ENCODE assay signal across 16 mouse cellular contexts in the genomic region with DNA sequence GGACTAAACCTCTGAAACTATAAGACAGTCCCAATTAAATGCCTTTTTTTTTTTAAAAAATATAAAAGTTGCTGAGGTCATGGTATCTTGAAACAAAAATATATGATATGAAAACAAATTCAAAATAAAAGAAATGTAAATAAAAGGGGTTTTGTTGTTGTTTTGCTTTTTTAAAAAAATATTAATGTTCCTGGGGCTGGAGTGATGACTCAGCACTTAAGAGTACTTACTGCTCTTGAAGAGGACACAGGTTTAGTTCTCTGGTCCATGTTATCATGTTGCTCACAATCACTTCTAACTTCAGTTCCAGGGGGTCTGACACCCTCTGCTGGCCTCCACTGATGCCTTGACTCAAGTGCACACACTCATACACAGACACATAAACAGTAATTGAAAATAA.
"Had no signal": no experiment of that assay in that cellular context is flagged by ENCODE, and none has a peak within 500 bp of the region (broad histone marks: within the 10 kb centered on the region; RNA-seq: fewer than 3 reads in every experiment).

No protein-coding gene starts in this region.

- H3K9me3 ChIP-seq: neural tube, embryonic 13.5 days; neural tube, embryonic 15.5 days; stomach, embryonic 15.5 days had no signal

- H3K4me3 ChIP-seq: neural tube, embryonic 13.5 days; neural tube, embryonic 15.5 days; stomach, embryonic 15.5 days had no signal

- H3K27me3 ChIP-seq: neural tube, embryonic 13.5 days; neural tube, embryonic 15.5 days; stomach, embryonic 15.5 days had no signal

- H3K27ac ChIP-seq: neural tube, embryonic 13.5 days; neural tube, embryonic 15.5 days; stomach, embryonic 15.5 days; stomach, postnatal 0 days had no signal

- DNase-seq: retina, postnatal 1 day; right cerebral cortex, adult 18-20 months; right cerebral cortex, postnatal 14 days; right cerebral cortex, postnatal 25 days; right cerebral cortex, postnatal 4 days; spleen, adult 18-20 months; thymus, adult 18-20 months; thymus, adult 2 months; thymus, postnatal 14 days; thymus, postnatal 25 days; thymus, postnatal 36 days; thymus, postnatal 4 days had no signal

- H3K4me2 ChIP-seq: neural tube, embryonic 13.5 days; neural tube, embryonic 15.5 days; stomach, embryonic 15.5 days had no signal

- H3K9ac ChIP-seq: neural tube, embryonic 13.5 days; neural tube, embryonic 15.5 days; stomach, embryonic 15.5 days had no signal

- H3K36me3 ChIP-seq: neural tube, embryonic 13.5 days; neural tube, embryonic 15.5 days; stomach, embryonic 15.5 days had no signal
